Mouse (Mus musculus) lung, adult 2 months (tissue): ENCODE measurements around the gene Wwox.

Experiments used
- CTCF ChIP-seq: fragments of 200-500 bp; IDR thresholded peaks from 2 replicates; pipeline ENCODE4 v1.5.1; 2011; ENCODE audit warnings: mild to moderate bottlenecking, low read length, control low read depth; ENCODE audit not compliant: insufficient read depth
- POLR2A ChIP-seq: fragments of 200-500 bp; IDR thresholded peaks from 2 replicates; pipeline ENCODE4 v1.6.1; 2011; ENCODE audit warnings: low read depth, mild to moderate bottlenecking, control low read depth, low read length, borderline replicate concordance; ENCODE audit errors: extremely low read depth

GRCm38 (mm10) chr8:114417786-114418185 is 21.7 kb upstream of the Wwox start, which contains the start of gene Clec3a:
- TF ChIP-seq CTCF (no peak), POLR2A (no peak)
